Comparison of ENCODE assay signal across 9 mouse cellular contexts in genomic region chr11:115510507-115510888, GRCm38 (mm10). TPM values are rescaled to one million over a fixed set of nuclear protein-coding genes. Genes with fewer than 3 reads are reported as not detected.
DNase-seq lines count a peak whose midpoint lies in the region; ATAC-seq and TF ChIP-seq lines count a peak whose summit lies in the region.
"Had no signal": no experiment of that assay in that cellular context is flagged by ENCODE, and none has a peak within 500 bp of the region (broad histone marks: within the 10 kb centered on the region; RNA-seq: fewer than 3 reads in every experiment).

No protein-coding gene starts in this region.

- H3K4me2 ChIP-seq in lung, embryonic 14.5 days = peak overlapping the region; percentile 85
- H3K4me2 ChIP-seq in forebrain, embryonic 12.5 days = peak overlapping the region; percentile 73
- H3K4me2 ChIP-seq in limb, embryonic 11.5 days (ENCODE audit: low read depth, severe bottlenecking) = peak overlapping the region; percentile 1; the same call in 1 of the 2 replicates
- H3K4me2 ChIP-seq in neural tube, embryonic 13.5 days = peak overlapping the region; percentile 89

- 0 out of 2 replicates have a peak, but pooled peaks cover 6% of the 10 kb centered on the region for H3K36me3 ChIP-seq in lung, embryonic 14.5 days (ENCODE audit: insufficient read depth)
- 0 out of 2 replicates have a peak, but pooled peaks cover 14% of the 10 kb centered on the region for H3K36me3 ChIP-seq in forebrain, embryonic 12.5 days (replicated peaks)
- H3K36me3 ChIP-seq in limb, embryonic 11.5 days (ENCODE audit: control insufficient read depth, insufficient read depth, low read length) = no peaks in the 10 kb centered on the region
- H3K36me3 ChIP-seq in neural tube, embryonic 13.5 days = 0 out of 2 replicates have a peak, but pooled peaks cover 5% of the 10 kb centered on the region

- DNase-seq in lung, embryonic 14.5 days = no peak
- DNase-seq in lung, postnatal 36 days = no peak
- DNase-seq in limb, embryonic 11.5 days (ENCODE audit: low spot score) = no peak
- DNase-seq in urinary bladder, adult 2 months (ENCODE audit: low spot score) = no peak
- DNase-seq in left cerebral cortex, postnatal 25 days (ENCODE audit: low spot score in 2 of 2) = no peak
- no peak for DNase-seq in thymus, postnatal 10 days (ENCODE audit: low spot score in 2 of 2)
- DNase-seq: cerebellum, postnatal 25 days had no signal

- H3K4me1 ChIP-seq in lung, embryonic 14.5 days (ENCODE audit: insufficient read depth) = peaks cover 28% of the 10 kb centered on the region
- H3K4me1 ChIP-seq in forebrain, embryonic 12.5 days = peaks cover 67% of the 10 kb centered on the region
- H3K4me1 ChIP-seq in limb, embryonic 11.5 days (ENCODE audit: control insufficient read depth, insufficient read depth, low read length) = peaks cover 31% of the 10 kb centered on the region
- peaks cover 65% of the 10 kb centered on the region for H3K4me1 ChIP-seq in neural tube, embryonic 13.5 days (replicated peaks)

- no peak for ATAC-seq in lung, embryonic 14.5 days (ENCODE audit: insufficient read depth)
- no peak for ATAC-seq in forebrain, embryonic 12.5 days (ENCODE audit: low FRiP score)
- ATAC-seq in limb, embryonic 11.5 days (ENCODE audit: insufficient number of reproducible peaks, low FRiP score, low TSS enrichment, low read depth) = no peak
- no peak for ATAC-seq in neural tube, embryonic 13.5 days (ENCODE audit: low read depth)

- peak overlapping the region; percentile 30; the same call in 1 of the 2 replicates for H3K27ac ChIP-seq in lung, embryonic 14.5 days (ENCODE audit: low read depth)
- peak overlapping the region; percentile 57 for H3K27ac ChIP-seq in forebrain, embryonic 12.5 days
- no peak overlapping the region for H3K27ac ChIP-seq in limb, embryonic 11.5 days (replicated peaks; ENCODE audit: low read depth, low read length)
- H3K27ac ChIP-seq in neural tube, embryonic 13.5 days (replicated peaks) = peak overlapping the region; percentile 14; the same call in 1 of the 2 replicates

- 0 out of 2 replicates have a peak overlapping the region, but pooled peaks have one; percentile 100 for H3K4me3 ChIP-seq in lung, embryonic 14.5 days (ENCODE audit: low read depth, low read length)
- peak overlapping the region; percentile 100 for H3K4me3 ChIP-seq in forebrain, embryonic 12.5 days (replicated peaks)
- H3K4me3 ChIP-seq in limb, embryonic 11.5 days (ENCODE audit: low read depth, low read length) = no peak overlapping the region
- H3K4me3 ChIP-seq in neural tube, embryonic 13.5 days = peak overlapping the region; percentile 100

- no peaks in the 10 kb centered on the region for H3K9me3 ChIP-seq in lung, embryonic 14.5 days (ENCODE audit: low read depth, low read length)
- H3K9me3 ChIP-seq in forebrain, embryonic 12.5 days = no peaks in the 10 kb centered on the region
- H3K9me3 ChIP-seq in limb, embryonic 11.5 days (ENCODE audit: control insufficient read depth, low read length) = no peaks in the 10 kb centered on the region
- H3K9me3 ChIP-seq in neural tube, embryonic 13.5 days = no peaks in the 10 kb centered on the region

- 37% methylated on average over 5 of the region's 5 CpGs for WGBS in lung, embryonic 14.5 days
- WGBS in forebrain, embryonic 12.5 days = 53% methylated on average over 5 of the region's 5 CpGs
- 61% methylated on average over 5 of the region's 5 CpGs for WGBS in limb, embryonic 11.5 days
- 54% methylated on average over 5 of the region's 5 CpGs for WGBS in neural tube, embryonic 13.5 days

- H3K27me3 ChIP-seq in lung, embryonic 14.5 days (ENCODE audit: insufficient read depth, low read length) = no peaks in the 10 kb centered on the region
- no peaks in the 10 kb centered on the region for H3K27me3 ChIP-seq in forebrain, embryonic 12.5 days
- H3K27me3 ChIP-seq in limb, embryonic 11.5 days (ENCODE audit: control insufficient read depth, insufficient read depth, low read length) = no peaks in the 10 kb centered on the region
- no peaks in the 10 kb centered on the region for H3K27me3 ChIP-seq in neural tube, embryonic 13.5 days

- peak overlapping the region; percentile 97 for H3K9ac ChIP-seq in lung, embryonic 14.5 days
- H3K9ac ChIP-seq in forebrain, embryonic 12.5 days = peak overlapping the region; percentile 99
- no peak overlapping the region for H3K9ac ChIP-seq in limb, embryonic 11.5 days (ENCODE audit: low read length)
- peak overlapping the region; percentile 99 for H3K9ac ChIP-seq in neural tube, embryonic 13.5 days

- TF ChIP-seq CTCF in lung, embryonic 14.5 days (IDR thresholded peaks at IDR 0.05; ENCODE audit: low read depth) = no peak

- intact Hi-C loops in left cerebral cortex, postnatal 25 days (cut with DNase I) = no loop called here

RNA-seq across cellular contexts. Expression of gene Jpt1, which starts 3.7 kb away (rescaled TPM):
- polyA plus RNA-seq in lung, embryonic 14.5 days (2014; fragmentation: Nextera tagmentation; extraction: Ambion mirVana) = 518 and 521 TPM in 2 replicates
- polyA plus RNA-seq in forebrain, embryonic 12.5 days (2016; fragmentation: Nextera tagmentation; extraction: Ambion mirVana) = 1,151 and 1,196 TPM in 2 replicates
- polyA plus RNA-seq in limb, embryonic 11.5 days (2014; fragmentation: Nextera tagmentation; extraction: Ambion mirVana) = 526 and 537 TPM in 2 replicates
- polyA plus RNA-seq in neural tube, embryonic 13.5 days (2015; fragmentation: Nextera tagmentation; extraction: Ambion mirVana) = 1,262 and 1,276 TPM in 2 replicates
- 89.2 and 102 TPM in 2 replicates for polyA plus RNA-seq in urinary bladder, adult 2 months (2012; rRNA removed)
- 100 to 1,000 TPM; 165 to 168 TPM for total RNA-seq in left cerebral cortex, postnatal 25 days (2021)

RNA-seq across cellular contexts. Expression of gene Nt5c, which starts 18.8 kb away (rescaled TPM):
- polyA plus RNA-seq in lung, embryonic 14.5 days (2014; fragmentation: Nextera tagmentation; extraction: Ambion mirVana) = 76.0 and 79.4 TPM in 2 replicates
- 72.0 and 80.3 TPM in 2 replicates for polyA plus RNA-seq in forebrain, embryonic 12.5 days (2016; fragmentation: Nextera tagmentation; extraction: Ambion mirVana)
- polyA plus RNA-seq in limb, embryonic 11.5 days (2014; fragmentation: Nextera tagmentation; extraction: Ambion mirVana) = 58.2 and 60.9 TPM in 2 replicates
- polyA plus RNA-seq in neural tube, embryonic 13.5 days (2015; fragmentation: Nextera tagmentation; extraction: Ambion mirVana) = 95.6 and 96.7 TPM in 2 replicates
- 70.9 and 80.1 TPM in 2 replicates for polyA plus RNA-seq in urinary bladder, adult 2 months (2012; rRNA removed)
- total RNA-seq in left cerebral cortex, postnatal 25 days (2021) = 10 to 100 TPM; 60.1 to 66.5 TPM

RNA-seq across cellular contexts. Expression of gene Sumo2, which starts 25.6 kb away (rescaled TPM):
- 1,096 and 1,118 TPM in 2 replicates for polyA plus RNA-seq in lung, embryonic 14.5 days (2014; fragmentation: Nextera tagmentation; extraction: Ambion mirVana)
- polyA plus RNA-seq in forebrain, embryonic 12.5 days (2016; fragmentation: Nextera tagmentation; extraction: Ambion mirVana) = 1,429 and 1,474 TPM in 2 replicates
- polyA plus RNA-seq in limb, embryonic 11.5 days (2014; fragmentation: Nextera tagmentation; extraction: Ambion mirVana) = 1,466 and 1,467 TPM in 2 replicates
- 1,158 and 1,175 TPM in 2 replicates for polyA plus RNA-seq in neural tube, embryonic 13.5 days (2015; fragmentation: Nextera tagmentation; extraction: Ambion mirVana)
- polyA plus RNA-seq in urinary bladder, adult 2 months (2012; rRNA removed) = 274 and 303 TPM in 2 replicates
- total RNA-seq in left cerebral cortex, postnatal 25 days (2021) = 100 to 1,000 TPM; 298 to 313 TPM

RNA-seq across cellular contexts. Expression of gene Armc7, which starts 35.0 kb away (rescaled TPM):
- 5.7 and 8.0 TPM in 2 replicates for polyA plus RNA-seq in lung, embryonic 14.5 days (2014; fragmentation: Nextera tagmentation; extraction: Ambion mirVana)
- 10.9 and 11.0 TPM in 2 replicates for polyA plus RNA-seq in forebrain, embryonic 12.5 days (2016; fragmentation: Nextera tagmentation; extraction: Ambion mirVana)
- 7.7 and 8.8 TPM in 2 replicates for polyA plus RNA-seq in limb, embryonic 11.5 days (2014; fragmentation: Nextera tagmentation; extraction: Ambion mirVana)
- polyA plus RNA-seq in neural tube, embryonic 13.5 days (2015; fragmentation: Nextera tagmentation; extraction: Ambion mirVana) = 13.1 and 14.4 TPM in 2 replicates
- 6.9 and 7.0 TPM in 2 replicates for polyA plus RNA-seq in urinary bladder, adult 2 months (2012; rRNA removed)
- total RNA-seq in left cerebral cortex, postnatal 25 days (2021) = 10 to 100 TPM; 12.5 to 12.8 TPM

RNA-seq across cellular contexts. Expression of gene Slc16a5, which starts 48.2 kb away (rescaled TPM):
- 0.28 and 0.64 TPM in 2 replicates for polyA plus RNA-seq in lung, embryonic 14.5 days (2014; fragmentation: Nextera tagmentation; extraction: Ambion mirVana)
- polyA plus RNA-seq in forebrain, embryonic 12.5 days (2016; fragmentation: Nextera tagmentation; extraction: Ambion mirVana) = not detected in 2 replicates
- polyA plus RNA-seq in limb, embryonic 11.5 days (2014; fragmentation: Nextera tagmentation; extraction: Ambion mirVana) = 0.09 and 0.26 TPM in 2 replicates
- 0.20 TPM in 1 of 2 replicates, not detected in the other for polyA plus RNA-seq in neural tube, embryonic 13.5 days (2015; fragmentation: Nextera tagmentation; extraction: Ambion mirVana)
- 0.83 and 1.1 TPM in 2 replicates for polyA plus RNA-seq in urinary bladder, adult 2 months (2012; rRNA removed)
- total RNA-seq in left cerebral cortex, postnatal 25 days (2021) = not detected

Comparison
In these comparisons a context has a peak if more than half of its experiments do, and no peak if none do; other contexts are left out.
1. H3K4me2 ChIP-seq: peak in every context shown above with its lines; median percentile 89 in neural tube, embryonic 13.5 days; 85 in lung, embryonic 14.5 days; 73 in forebrain, embryonic 12.5 days; 1 in limb, embryonic 11.5 days.